Mouse (Mus musculus): Measurements from ENCODE around the gene Kcnip1. TPM values are rescaled to one million over a fixed set of nuclear protein-coding genes. Genes with fewer than 3 reads are reported as not detected.

Kcnip1 gene
- polyA plus RNA-seq, 1 experiment: not detected

DNA sequence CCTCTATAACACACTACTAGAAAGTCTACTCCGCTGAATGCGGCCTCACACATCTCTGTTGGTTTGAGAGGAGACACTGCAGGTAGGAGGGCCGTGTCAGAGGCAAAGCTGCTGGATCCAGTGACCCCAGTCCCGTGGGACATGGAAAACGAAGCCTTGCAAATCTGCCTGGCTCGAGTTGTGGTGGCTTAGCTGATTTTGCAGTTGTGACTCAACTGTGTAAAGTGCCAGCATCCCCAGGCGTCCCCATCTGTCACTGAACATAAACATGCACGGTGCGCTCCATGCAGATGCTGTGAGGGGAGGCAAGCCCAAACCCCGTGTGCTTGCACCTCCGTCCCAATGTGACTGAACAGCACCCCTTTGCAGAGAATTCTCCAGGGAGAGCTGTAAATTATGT, 63.5 kb downstream of the Kcnip1 start:
- DNase-seq: no peak
- Histone ChIP-seq H3K27me3 (replicated peaks; ENCODE audit: control insufficient read depth, insufficient read depth, low read length) (no peaks in the 10 kb centered on the region), H3K27ac (ENCODE audit: insufficient read depth, low read depth, low read length) (no peak overlapping the region), H3K4me3 (ENCODE audit: insufficient read depth, low read depth, low read length) (no peak overlapping the region), H3K4me1 (ENCODE audit: control insufficient read depth, insufficient read depth, low read length) (no peaks in the 10 kb centered on the region), H3K36me3 (ENCODE audit: control insufficient read depth, insufficient read depth, low read length) (no peaks in the 10 kb centered on the region)
- WGBS: 76% methylated on average over 11 of the region's 11 CpGs
- no peak for TF ChIP-seq POLR2A (IDR thresholded peaks at IDR 0.05; ENCODE audit: low read depth, low read length)
- no peak for TF ChIP-seq CTCF (conservative IDR thresholded peaks at IDR 0.05; ENCODE audit: insufficient read depth, insufficient read length, low read depth, low read length)

DNA sequence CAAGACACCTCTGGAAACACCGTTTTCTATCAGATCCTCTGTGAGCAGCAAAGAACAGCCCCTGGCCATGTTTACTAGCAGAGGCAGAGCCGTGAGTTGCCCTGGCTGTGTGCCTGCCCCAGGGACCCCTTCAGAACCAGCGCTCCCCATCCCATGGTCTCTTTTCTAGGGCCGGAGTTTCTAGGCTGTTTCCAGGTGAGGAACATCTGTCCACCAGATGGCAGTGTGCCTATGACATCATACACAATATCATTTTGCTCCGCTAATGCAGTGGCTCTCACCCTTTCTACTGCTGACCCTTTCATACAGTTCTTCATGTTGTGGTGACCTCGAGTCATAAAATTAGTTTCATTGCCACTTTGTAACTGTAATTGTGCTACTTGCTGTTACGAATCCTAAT, 64.3 kb downstream of the Kcnip1 start:
- Histone ChIP-seq H3K4me3 (ENCODE audit: insufficient read depth, low read depth, low read length) (no peak overlapping the region), H3K27me3 (replicated peaks; ENCODE audit: control insufficient read depth, insufficient read depth, low read length) (no peaks in the 10 kb centered on the region), H3K36me3 (ENCODE audit: control insufficient read depth, insufficient read depth, low read length) (no peaks in the 10 kb centered on the region), H3K4me1 (ENCODE audit: control insufficient read depth, insufficient read depth, low read length) (no peaks in the 10 kb centered on the region), H3K27ac (ENCODE audit: insufficient read depth, low read depth, low read length) (no peak overlapping the region)
- TF ChIP-seq POLR2A (IDR thresholded peaks at IDR 0.05; ENCODE audit: low read depth, low read length): no peak
- TF ChIP-seq CTCF (conservative IDR thresholded peaks at IDR 0.05; ENCODE audit: insufficient read depth, insufficient read length, low read depth, low read length): peak; percentile 59
- peak; percentile 35 for DNase-seq
- WGBS: 22% methylated on average over 7 of the region's 7 CpGs

DNA sequence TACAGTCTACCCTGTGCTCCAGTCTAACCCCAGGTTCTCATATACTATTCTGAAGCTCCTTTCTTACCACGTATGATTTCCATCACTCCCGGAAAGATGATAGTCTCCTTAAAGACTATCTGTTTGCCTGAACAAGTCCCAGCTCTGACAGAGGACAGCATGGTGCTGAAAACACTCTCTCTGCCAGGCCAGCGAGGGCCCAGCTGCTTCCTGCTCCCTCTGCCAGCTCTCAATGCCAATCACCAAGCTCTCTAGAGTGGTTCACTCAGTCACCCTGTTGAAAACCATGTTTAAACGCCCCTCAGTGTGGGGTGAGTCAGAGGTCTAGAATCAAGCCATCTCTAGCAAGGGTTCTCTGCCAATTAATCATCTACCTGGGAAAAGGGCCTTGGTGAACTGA, 65.1 kb downstream of the Kcnip1 start:
- Histone ChIP-seq H3K27me3 (replicated peaks; ENCODE audit: control insufficient read depth, insufficient read depth, low read length) (no peaks in the 10 kb centered on the region), H3K36me3 (ENCODE audit: control insufficient read depth, insufficient read depth, low read length) (no peaks in the 10 kb centered on the region), H3K27ac (ENCODE audit: insufficient read depth, low read depth, low read length) (no peak overlapping the region), H3K4me3 (ENCODE audit: insufficient read depth, low read depth, low read length) (no peak overlapping the region), H3K4me1 (ENCODE audit: control insufficient read depth, insufficient read depth, low read length) (no peaks in the 10 kb centered on the region)
- TF ChIP-seq POLR2A (IDR thresholded peaks at IDR 0.05; ENCODE audit: low read depth, low read length) (no peak), CTCF (conservative IDR thresholded peaks at IDR 0.05; ENCODE audit: insufficient read depth, insufficient read length, low read depth, low read length) (no peak)
- no peak for DNase-seq
- 64% methylated on average over 4 of the region's 4 CpGs for WGBS

DNA sequence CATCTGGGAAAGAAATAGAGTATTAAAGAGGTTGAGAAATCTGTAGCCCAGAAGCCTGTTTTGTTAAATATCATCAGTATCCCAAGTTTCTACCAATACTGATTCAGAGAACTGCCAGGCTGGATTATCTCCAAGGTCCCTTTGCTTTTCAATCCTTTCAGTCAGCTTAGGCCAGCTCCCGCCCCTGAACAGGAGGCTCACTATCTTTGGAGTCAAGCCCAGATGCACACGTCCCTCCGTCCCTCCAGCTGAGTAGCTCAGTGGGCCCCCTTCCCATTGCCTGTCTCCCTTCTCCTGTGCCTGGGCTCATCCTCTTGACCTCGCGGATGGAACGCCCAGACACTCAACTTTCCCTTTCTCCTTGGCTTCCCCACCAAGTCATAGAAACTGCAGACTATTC, 65.6 kb downstream of the Kcnip1 start:
- no peak overlapping the region for H3K27ac ChIP-seq (ENCODE audit: insufficient read depth, low read depth, low read length)
- TF ChIP-seq CTCF (conservative IDR thresholded peaks at IDR 0.05; ENCODE audit: insufficient read depth, insufficient read length, low read depth, low read length) (no peak), POLR2A (IDR thresholded peaks at IDR 0.05; ENCODE audit: low read depth, low read length) (no peak)
- H3K4me3 ChIP-seq (ENCODE audit: insufficient read depth, low read depth, low read length): no peak overlapping the region
- 62% methylated on average over 6 of the region's 6 CpGs for WGBS
- no peaks in the 10 kb centered on the region for H3K4me1 ChIP-seq (ENCODE audit: control insufficient read depth, insufficient read depth, low read length)
- DNase-seq: no peak
- H3K36me3 ChIP-seq (ENCODE audit: control insufficient read depth, insufficient read depth, low read length): no peaks in the 10 kb centered on the region
- H3K27me3 ChIP-seq (replicated peaks; ENCODE audit: control insufficient read depth, insufficient read depth, low read length): no peaks in the 10 kb centered on the region

DNA sequence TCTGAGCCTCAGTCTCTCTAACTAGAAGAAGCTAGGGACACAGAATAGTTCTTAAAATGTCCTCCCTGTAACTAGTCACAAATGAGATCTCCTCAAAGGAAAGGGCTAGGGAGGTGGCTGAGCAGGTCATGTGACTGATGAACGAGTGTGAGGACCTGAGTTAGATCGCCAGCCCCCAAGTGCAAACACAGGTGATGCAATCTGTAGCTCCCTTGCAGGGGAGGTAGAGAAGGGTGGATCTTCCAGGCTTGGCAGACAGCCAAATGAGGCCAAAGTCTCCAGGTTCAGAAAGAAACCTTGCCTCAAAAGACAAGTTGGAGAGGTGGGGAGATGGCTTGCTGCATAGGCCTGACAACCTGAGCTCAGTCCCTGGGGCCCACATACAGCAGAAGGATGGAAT, 66.4 kb downstream of the Kcnip1 start:
- 38% methylated on average over 2 of the region's 2 CpGs for WGBS
- DNase-seq: peak; percentile 23
- no peaks in the 10 kb centered on the region for H3K36me3 ChIP-seq (ENCODE audit: control insufficient read depth, insufficient read depth, low read length)

DNA sequence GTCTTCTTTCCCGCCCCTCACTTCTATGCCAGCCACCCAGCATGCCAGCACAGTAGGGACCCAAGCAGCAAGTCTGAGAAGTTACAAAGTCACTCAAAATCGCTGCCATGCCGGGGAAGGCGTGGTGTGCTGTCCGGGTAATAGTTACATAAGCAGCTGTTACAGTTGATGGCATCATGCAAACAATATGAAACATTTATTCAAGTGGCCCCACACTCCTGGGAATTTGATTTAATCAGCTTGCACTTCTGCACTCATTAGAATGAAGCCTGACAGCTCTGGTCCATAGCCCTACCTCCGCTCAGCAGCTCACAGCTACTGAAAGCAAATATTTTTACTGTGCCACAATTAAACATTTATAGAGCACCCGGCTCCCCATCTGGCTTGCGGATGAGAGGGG, 67.2 kb downstream of the Kcnip1 start:
- TF ChIP-seq CTCF (conservative IDR thresholded peaks at IDR 0.05; ENCODE audit: insufficient read depth, insufficient read length, low read depth, low read length) (no peak), POLR2A (IDR thresholded peaks at IDR 0.05; ENCODE audit: low read depth, low read length) (no peak)
- no peak for DNase-seq
- no peak overlapping the region for H3K4me3 ChIP-seq (ENCODE audit: insufficient read depth, low read depth, low read length)
- H3K27me3 ChIP-seq (replicated peaks; ENCODE audit: control insufficient read depth, insufficient read depth, low read length): no peaks in the 10 kb centered on the region
- WGBS: 74% methylated on average over 8 of the region's 8 CpGs
- H3K27ac ChIP-seq (ENCODE audit: insufficient read depth, low read depth, low read length): no peak overlapping the region
- H3K36me3 ChIP-seq (ENCODE audit: control insufficient read depth, insufficient read depth, low read length): no peaks in the 10 kb centered on the region
- H3K4me1 ChIP-seq (ENCODE audit: control insufficient read depth, insufficient read depth, low read length): no peaks in the 10 kb centered on the region

More for the DNA sequence above, 66.4 kb downstream of the Kcnip1 start:
- no peaks in the 10 kb centered on the region for H3K4me1 ChIP-seq (ENCODE audit: control insufficient read depth, insufficient read depth, low read length)
- TF ChIP-seq POLR2A (IDR thresholded peaks at IDR 0.05; ENCODE audit: low read depth, low read length): no peak
- TF ChIP-seq CTCF (conservative IDR thresholded peaks at IDR 0.05; ENCODE audit: insufficient read depth, insufficient read length, low read depth, low read length): no peak
- no peak overlapping the region for H3K4me3 ChIP-seq (ENCODE audit: insufficient read depth, low read depth, low read length)
- no peaks in the 10 kb centered on the region for H3K27me3 ChIP-seq (replicated peaks; ENCODE audit: control insufficient read depth, insufficient read depth, low read length)
- no peak overlapping the region for H3K27ac ChIP-seq (ENCODE audit: insufficient read depth, low read depth, low read length)

DNA sequence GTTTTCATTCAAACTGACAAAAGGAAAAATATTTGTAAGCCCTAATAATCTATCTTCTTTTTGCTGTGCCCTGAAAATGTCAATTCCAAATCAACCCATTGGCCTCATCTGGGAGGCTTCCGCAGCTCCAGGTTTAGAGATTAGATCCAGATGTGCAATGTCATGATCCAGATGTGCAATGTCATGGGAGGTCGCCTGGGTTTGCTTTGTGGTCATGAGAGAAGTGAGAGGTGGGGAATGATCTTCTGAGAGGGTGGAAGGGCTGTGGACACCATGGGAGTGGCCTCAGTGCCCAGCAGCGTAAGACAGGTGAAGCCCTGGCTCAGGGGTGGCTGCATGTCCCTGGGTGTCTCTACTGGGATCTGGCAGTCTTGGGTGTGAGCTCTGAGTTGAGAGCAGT, 69.9 kb downstream of the Kcnip1 start:
- H3K36me3 ChIP-seq (ENCODE audit: control insufficient read depth, insufficient read depth, low read length): no peaks in the 10 kb centered on the region
- no peak for DNase-seq
- 74% methylated on average over 3 of the region's 3 CpGs for WGBS

DNA sequence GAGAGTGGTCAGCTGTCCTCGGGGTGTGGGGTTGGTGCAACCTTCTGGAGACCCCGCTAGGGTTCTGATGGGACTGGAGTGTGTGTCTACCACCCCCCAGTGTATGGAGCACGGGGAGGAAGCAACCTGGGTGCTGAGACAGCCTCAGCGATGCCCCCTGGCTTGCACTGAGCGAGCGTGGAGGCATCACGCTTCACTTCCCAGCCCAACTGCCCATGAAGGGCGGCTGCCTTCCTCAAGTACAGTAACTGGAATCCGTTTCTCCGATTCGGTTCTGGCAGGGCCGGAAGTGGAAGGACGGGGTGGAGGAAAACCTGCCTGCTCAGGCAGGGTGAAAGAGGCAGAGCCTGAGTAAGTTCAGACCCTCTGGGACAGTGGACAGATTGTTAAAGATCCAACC, 71.5 kb downstream of the Kcnip1 start:
- H3K27me3 ChIP-seq (replicated peaks; ENCODE audit: control insufficient read depth, insufficient read depth, low read length): no peaks in the 10 kb centered on the region
- peak; percentile 15 for DNase-seq
- no peak overlapping the region for H3K4me3 ChIP-seq (ENCODE audit: insufficient read depth, low read depth, low read length)
- no peak for TF ChIP-seq CTCF (conservative IDR thresholded peaks at IDR 0.05; ENCODE audit: insufficient read depth, insufficient read length, low read depth, low read length)
- no peak for TF ChIP-seq POLR2A (IDR thresholded peaks at IDR 0.05; ENCODE audit: low read depth, low read length)
- H3K27ac ChIP-seq (ENCODE audit: insufficient read depth, low read depth, low read length): no peak overlapping the region
- no peaks in the 10 kb centered on the region for H3K4me1 ChIP-seq (ENCODE audit: control insufficient read depth, insufficient read depth, low read length)
- H3K36me3 ChIP-seq (ENCODE audit: control insufficient read depth, insufficient read depth, low read length): no peaks in the 10 kb centered on the region
- WGBS: 38% methylated on average over 13 of the region's 13 CpGs

More for the DNA sequence above, 69.9 kb downstream of the Kcnip1 start:
- H3K27me3 ChIP-seq (replicated peaks; ENCODE audit: control insufficient read depth, insufficient read depth, low read length): no peaks in the 10 kb centered on the region
- H3K27ac ChIP-seq (ENCODE audit: insufficient read depth, low read depth, low read length): no peak overlapping the region
- H3K4me1 ChIP-seq (ENCODE audit: control insufficient read depth, insufficient read depth, low read length): no peaks in the 10 kb centered on the region
- no peak overlapping the region for H3K4me3 ChIP-seq (ENCODE audit: insufficient read depth, low read depth, low read length)
- TF ChIP-seq POLR2A (IDR thresholded peaks at IDR 0.05; ENCODE audit: low read depth, low read length) (no peak), CTCF (conservative IDR thresholded peaks at IDR 0.05; ENCODE audit: insufficient read depth, insufficient read length, low read depth, low read length) (no peak)
